Mouse (Mus musculus): ENCODE measurements around the gene Hoxd9. TPM values are rescaled to one million over a fixed set of nuclear protein-coding genes. Genes with fewer than 3 reads are reported as not detected.

The Hoxd9 gene
- polyA plus RNA-seq, 1 experiment: not detected

DNA sequence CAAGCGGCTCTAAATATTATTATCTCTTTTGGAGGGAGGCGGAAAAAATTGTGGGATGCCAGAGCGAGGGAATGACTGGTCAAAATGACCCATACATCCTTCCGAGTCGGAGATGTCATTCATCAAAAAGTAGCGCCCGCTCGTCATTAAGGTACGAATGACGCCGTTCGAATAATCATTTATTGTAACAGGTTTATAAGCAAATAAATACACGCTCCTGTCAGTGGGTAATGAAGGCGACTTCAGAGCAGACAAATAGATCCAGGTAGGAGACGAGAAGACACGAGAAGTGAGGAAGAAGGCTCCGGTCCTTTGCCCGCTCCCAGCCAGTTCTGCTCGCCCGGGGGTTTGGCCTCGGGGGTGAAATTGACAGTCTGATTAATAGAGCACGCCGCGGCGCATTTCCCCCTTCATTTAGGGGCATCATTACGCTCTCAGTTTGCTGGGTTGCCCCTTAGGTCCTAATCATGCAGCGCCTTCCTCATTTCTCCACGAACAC is 38.0 kb upstream of the Hoxd9 start, which contains the start of gene Evx2:
Gene Evx2 (minus strand): TSS at position 51 of the 499 bp plus-strand sequence.
- Histone ChIP-seq H3ac (ENCODE audit: control insufficient read depth, insufficient read length, low read depth) (no peak within 1 kb of the TSS), H3K27me3 (ENCODE audit: control insufficient read depth, insufficient read depth, insufficient read length) (peaks cover 52% of the 10 kb centered on the region)
- TF ChIP-seq MAX (IDR thresholded peaks at IDR 0.05) (no peak), FOSL1 (IDR thresholded peaks at IDR 0.05; ENCODE audit: insufficient read depth, low read length, poor library complexity, severe bottlenecking) (no peak), USF1 (IDR thresholded peaks at IDR 0.05; ENCODE audit: low read depth) (no peak), MYOD1 (IDR thresholded peaks at IDR 0.05; ENCODE audit: control insufficient read depth, insufficient read length, low read depth) (no peak), CEBPB (IDR thresholded peaks at IDR 0.05; ENCODE audit: low read depth) (no peak), MYOG (IDR thresholded peaks at IDR 0.05; ENCODE audit: control insufficient read depth, extremely low read depth, insufficient read length) (no peak), CTCF (IDR thresholded peaks at IDR 0.05; ENCODE audit: control insufficient read depth, insufficient read depth, insufficient read length) (no peak)

DNA sequence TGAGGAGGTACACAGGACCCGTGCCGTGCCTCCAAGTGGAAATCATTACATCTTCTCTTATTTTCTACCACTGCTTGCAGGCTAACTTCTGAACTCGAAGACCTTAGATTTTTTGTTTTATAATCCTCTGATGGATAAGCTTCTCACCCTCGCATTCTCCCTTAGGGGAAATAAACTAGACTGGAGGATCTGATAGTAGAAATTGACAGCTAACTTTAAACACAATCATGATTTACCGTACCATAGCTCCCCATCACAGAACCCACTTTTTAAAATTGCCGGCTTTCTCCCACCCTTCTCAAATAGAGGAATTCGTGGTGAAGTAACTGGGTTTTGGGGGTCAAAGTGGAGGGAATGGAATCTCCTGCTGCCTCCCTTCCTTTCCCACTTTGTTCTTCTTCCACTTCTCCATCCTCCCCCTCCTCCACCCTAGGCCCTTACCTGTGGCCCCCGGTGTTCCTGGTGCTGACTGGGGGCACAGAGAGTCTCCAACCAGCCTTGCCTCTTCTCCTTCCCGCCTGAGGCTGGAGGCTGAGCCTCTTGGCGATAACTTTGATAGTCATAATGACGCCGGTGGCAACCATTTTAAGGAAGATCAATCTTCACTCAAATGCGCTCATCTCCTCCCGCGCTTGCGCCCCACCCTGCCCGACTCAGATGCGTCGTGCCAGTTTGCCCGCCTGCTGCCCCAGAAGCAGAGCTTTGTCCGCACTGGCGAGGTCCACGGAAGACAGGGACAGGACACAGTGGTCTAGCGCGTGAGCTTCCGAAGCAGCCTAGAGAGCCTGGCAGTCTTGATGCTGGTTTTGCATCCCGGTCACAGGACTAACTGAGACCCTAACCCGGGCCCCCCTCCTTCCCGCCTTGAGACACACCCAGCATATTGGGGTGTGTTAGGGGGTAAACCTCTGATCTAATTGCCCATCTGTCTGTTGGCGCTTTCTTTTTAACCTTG is 36.8 kb upstream of the Hoxd9 start:
- Histone ChIP-seq H3K79me2 (ENCODE audit: control insufficient read depth, insufficient read depth) (no peaks in the 10 kb centered on the region), H3K27me3 (ENCODE audit: control insufficient read depth, insufficient read depth, insufficient read length) (peaks cover 49% of the 10 kb centered on the region), H3K79me3 (ENCODE audit: low read depth) (no peaks in the 10 kb centered on the region), H3K4me3 (ENCODE audit: insufficient read depth, poor library complexity, severe bottlenecking) (no peak overlapping the region), H3K36me3 (ENCODE audit: control insufficient read depth, insufficient read depth) (no peaks in the 10 kb centered on the region), H3ac (ENCODE audit: control insufficient read depth, insufficient read length, low read depth) (no peak overlapping the region)
- no peak for TF ChIP-seq CEBPB (IDR thresholded peaks at IDR 0.05; ENCODE audit: low read depth)
- no peak for TF ChIP-seq USF1 (IDR thresholded peaks at IDR 0.05; ENCODE audit: low read depth)
- no peak for TF ChIP-seq MYOG (IDR thresholded peaks at IDR 0.05; ENCODE audit: control insufficient read depth, extremely low read depth, insufficient read length)
- no peak for TF ChIP-seq MAX (IDR thresholded peaks at IDR 0.05)

More for the DNA sequence above, 38.0 kb upstream of the Hoxd9 start, which contains the start of gene Evx2:
- no peaks in the 10 kb centered on the region for H3K79me3 ChIP-seq (ENCODE audit: low read depth)
- no peaks in the 10 kb centered on the region for H3K36me3 ChIP-seq (ENCODE audit: control insufficient read depth, insufficient read depth)
- no peak within 1 kb of the TSS for H3K4me3 ChIP-seq (ENCODE audit: insufficient read depth, poor library complexity, severe bottlenecking)
- H3K79me2 ChIP-seq (ENCODE audit: control insufficient read depth, insufficient read depth): no peaks in the 10 kb centered on the region

DNA sequence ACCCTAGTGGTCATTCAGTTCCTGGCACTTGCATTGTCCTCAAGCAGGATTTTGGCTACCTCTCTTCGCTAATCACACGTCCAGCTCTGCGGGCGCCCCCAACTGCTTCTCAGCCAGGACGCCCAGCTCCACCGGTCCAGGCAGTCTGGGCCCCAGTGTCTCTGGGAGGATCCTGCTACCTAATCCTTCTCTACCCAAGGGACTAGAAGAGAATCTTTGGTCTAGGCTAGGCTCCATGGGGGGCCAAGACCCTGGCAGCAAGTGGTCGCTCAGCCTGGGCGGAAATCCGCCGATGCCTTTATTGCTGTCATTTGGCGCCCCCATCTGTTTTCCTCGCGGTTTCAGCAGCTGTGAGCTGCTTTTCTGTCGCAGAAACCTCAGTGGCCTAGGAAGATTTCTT is 35.8 kb upstream of the Hoxd9 start:
- H3K4me3 ChIP-seq (ENCODE audit: insufficient read depth, poor library complexity, severe bottlenecking): no peak overlapping the region
- no peaks in the 10 kb centered on the region for H3K79me2 ChIP-seq (ENCODE audit: control insufficient read depth, insufficient read depth)
- H3K36me3 ChIP-seq (ENCODE audit: control insufficient read depth, insufficient read depth): no peaks in the 10 kb centered on the region
- no peak overlapping the region for H3ac ChIP-seq (ENCODE audit: control insufficient read depth, insufficient read length, low read depth)
- TF ChIP-seq CTCF (IDR thresholded peaks at IDR 0.05; ENCODE audit: control insufficient read depth, insufficient read depth, insufficient read length): peak; percentile 3
- TF ChIP-seq FOSL1 (IDR thresholded peaks at IDR 0.05; ENCODE audit: insufficient read depth, low read length, poor library complexity, severe bottlenecking): no peak
- TF ChIP-seq MAX (IDR thresholded peaks at IDR 0.05): no peak
- TF ChIP-seq USF1 (IDR thresholded peaks at IDR 0.05; ENCODE audit: low read depth): no peak
- peaks cover 51% of the 10 kb centered on the region for H3K27me3 ChIP-seq (ENCODE audit: control insufficient read depth, insufficient read depth, insufficient read length)
- H3K79me3 ChIP-seq (ENCODE audit: low read depth): no peaks in the 10 kb centered on the region

DNA sequence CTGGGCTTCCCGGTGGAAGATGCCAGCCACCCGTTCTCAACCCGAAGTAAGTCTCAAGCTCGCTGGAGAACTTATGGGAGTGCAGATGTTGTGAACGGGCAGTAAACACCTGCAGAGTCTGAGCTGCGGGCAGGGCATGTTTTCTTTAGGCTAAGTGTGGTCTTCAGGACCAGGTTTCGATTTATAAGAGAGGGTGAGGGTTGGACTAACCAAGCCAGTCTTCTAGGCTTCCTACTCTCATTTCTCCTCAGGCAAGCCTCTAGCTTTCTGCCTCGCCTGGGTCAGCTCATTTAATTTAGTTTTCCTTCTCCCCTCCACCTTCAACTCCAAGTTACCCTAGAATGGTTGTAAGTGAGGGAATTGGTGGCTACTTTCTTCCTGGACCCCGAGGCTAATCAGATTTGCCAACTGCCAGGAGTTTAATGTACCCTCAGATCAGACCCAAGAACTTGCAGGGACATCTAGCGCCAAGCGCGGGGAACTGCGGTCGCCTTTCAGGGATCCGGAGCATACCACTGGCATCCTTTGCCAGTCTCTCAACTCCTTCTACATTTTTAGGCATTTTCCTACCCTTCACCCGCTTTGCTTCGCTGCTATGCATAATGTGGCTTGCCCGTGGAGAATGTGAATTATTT is 34.1 kb upstream of the Hoxd9 start:
- no peak overlapping the region for H3K4me3 ChIP-seq (ENCODE audit: insufficient read depth, poor library complexity, severe bottlenecking)
- no peak for TF ChIP-seq CTCF (IDR thresholded peaks at IDR 0.05; ENCODE audit: control insufficient read depth, insufficient read depth, insufficient read length)
- no peak for TF ChIP-seq USF1 (IDR thresholded peaks at IDR 0.05; ENCODE audit: low read depth)
- TF ChIP-seq FOSL1 (IDR thresholded peaks at IDR 0.05; ENCODE audit: insufficient read depth, low read length, poor library complexity, severe bottlenecking): no peak
- TF ChIP-seq MAX (IDR thresholded peaks at IDR 0.05): no peak
- no peak for TF ChIP-seq MYOD1 (IDR thresholded peaks at IDR 0.05; ENCODE audit: control insufficient read depth, insufficient read length, low read depth)
- TF ChIP-seq CEBPB (IDR thresholded peaks at IDR 0.05; ENCODE audit: low read depth): no peak
- no peak for TF ChIP-seq MYOG (IDR thresholded peaks at IDR 0.05; ENCODE audit: control insufficient read depth, extremely low read depth, insufficient read length)

DNA sequence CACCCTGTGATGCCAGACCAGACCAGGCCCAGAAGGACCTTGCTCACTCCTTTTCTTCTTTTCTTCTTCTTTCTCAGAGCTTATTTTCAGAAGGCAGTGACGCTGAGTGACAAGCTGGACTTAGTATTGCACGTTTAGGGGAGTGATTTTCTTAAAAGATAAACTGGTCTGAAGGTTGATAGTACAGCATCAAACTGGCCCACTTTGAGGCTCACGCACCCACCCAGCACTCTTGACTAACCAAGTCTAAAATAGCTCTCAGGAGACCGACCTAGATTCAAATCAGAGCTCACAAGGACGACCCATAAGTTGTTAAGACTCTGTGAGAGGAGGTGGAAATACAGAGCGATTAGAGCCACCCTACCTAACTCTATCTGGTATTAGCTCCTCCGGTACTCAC is 31.1 kb upstream of the Hoxd9 start:
- Histone ChIP-seq H3K36me3 (ENCODE audit: control insufficient read depth, insufficient read depth) (no peaks in the 10 kb centered on the region), H3K79me2 (ENCODE audit: control insufficient read depth, insufficient read depth) (no peaks in the 10 kb centered on the region), H3K79me3 (ENCODE audit: low read depth) (no peaks in the 10 kb centered on the region), H3K27me3 (ENCODE audit: control insufficient read depth, insufficient read depth, insufficient read length) (peaks cover 39% of the 10 kb centered on the region), H3ac (ENCODE audit: control insufficient read depth, insufficient read length, low read depth) (no peak overlapping the region), H3K4me3 (ENCODE audit: insufficient read depth, poor library complexity, severe bottlenecking) (no peak overlapping the region)
- no peak for TF ChIP-seq USF1 (IDR thresholded peaks at IDR 0.05; ENCODE audit: low read depth)
- no peak for TF ChIP-seq CEBPB (IDR thresholded peaks at IDR 0.05; ENCODE audit: low read depth)
- TF ChIP-seq FOSL1 (IDR thresholded peaks at IDR 0.05; ENCODE audit: insufficient read depth, low read length, poor library complexity, severe bottlenecking): no peak
- TF ChIP-seq MYOD1 (IDR thresholded peaks at IDR 0.05; ENCODE audit: control insufficient read depth, insufficient read length, low read depth): no peak

More for the DNA sequence above, 34.1 kb upstream of the Hoxd9 start:
- Histone ChIP-seq H3K79me2 (ENCODE audit: control insufficient read depth, insufficient read depth) (no peaks in the 10 kb centered on the region), H3K27me3 (ENCODE audit: control insufficient read depth, insufficient read depth, insufficient read length) (peaks cover 54% of the 10 kb centered on the region), H3K36me3 (ENCODE audit: control insufficient read depth, insufficient read depth) (no peaks in the 10 kb centered on the region), H3ac (ENCODE audit: control insufficient read depth, insufficient read length, low read depth) (no peak overlapping the region), H3K79me3 (ENCODE audit: low read depth) (no peaks in the 10 kb centered on the region)

All from C2C12 (cell line).